Mouse (Mus musculus) ES-Bruce4 (cell line): ENCODE results near the gene Ctnna2. TPM values are rescaled to one million over a fixed set of nuclear protein-coding genes. Genes with fewer than 3 reads are reported as not detected.

Source experiments
- H3K27ac ChIP-seq: 2 replicates; pipeline ENCODE4 v1.5.1; 2012; ENCODE audit warnings: low read length, inconsistent platforms; ENCODE audit not compliant: insufficient read depth
- H3K27me3 ChIP-seq: 2 replicates; pipeline ENCODE4 v1.6.1; 2012; ENCODE audit warnings: mild to moderate bottlenecking, low read length, inconsistent platforms; ENCODE audit not compliant: control insufficient read depth, poor library complexity, insufficient read depth, severe bottlenecking
- H3K36me3 ChIP-seq: 2 replicates; pipeline ENCODE4 v1.6.1; 2012; ENCODE audit warnings: inconsistent platforms, mild to moderate bottlenecking, low read length, moderate library complexity; ENCODE audit not compliant: control insufficient read depth, poor library complexity, insufficient read depth, severe bottlenecking
- H3K4me1 ChIP-seq: one replicate; pipeline ENCODE4 v1.8.1; 2011; ENCODE audit warnings: low read length; ENCODE audit not compliant: control insufficient read depth, insufficient read depth
- H3K4me3 ChIP-seq: 2 replicates; pipeline ENCODE4 v1.5.1; 2011; ENCODE audit warnings: low read depth, mild to moderate bottlenecking, low read length
- H3K9ac ChIP-seq: 2 replicates; pipeline ENCODE4 v1.6.1; 2012; ENCODE audit warnings: low read depth, mild to moderate bottlenecking, inconsistent platforms; ENCODE audit not compliant: poor library complexity, severe bottlenecking
- H3K9me3 ChIP-seq: replicated peaks from 2 replicates; pipeline ENCODE4 v1.6.1; 2012; ENCODE audit warnings: mild to moderate bottlenecking, low read length, inconsistent platforms; ENCODE audit not compliant: control insufficient read depth, poor library complexity, insufficient read depth, severe bottlenecking
- CTCF ChIP-seq: IDR thresholded peaks from one replicate; pipeline ENCODE4 v1.8.1; 2011; ENCODE audit warnings: low read depth, low read length
- EP300 ChIP-seq: IDR thresholded peaks from 2 replicates; pipeline ENCODE4 v1.6.1; 2011; ENCODE audit warnings: low read depth, low read length; ENCODE audit not compliant: insufficient read depth
- POLR2A ChIP-seq: IDR thresholded peaks from one replicate; pipeline ENCODE4 v1.8.1; 2011; ENCODE audit warnings: low read length; ENCODE audit not compliant: insufficient read depth
- polyA plus RNA-seq: library from polyadenylated mRNA; stranded (reverse); fragments of >200 nt; gene quantifications from 2 replicates; pipeline ENCODE4 v1.2.4, GENCODE M21; 2011; ENCODE audit warnings: low read depth; ENCODE audit not compliant: missing spikeins, insufficient read depth, insufficient read length

The Ctnna2 gene
- polyA plus RNA-seq, 1 experiment, result 0.76 TPM

DNA sequence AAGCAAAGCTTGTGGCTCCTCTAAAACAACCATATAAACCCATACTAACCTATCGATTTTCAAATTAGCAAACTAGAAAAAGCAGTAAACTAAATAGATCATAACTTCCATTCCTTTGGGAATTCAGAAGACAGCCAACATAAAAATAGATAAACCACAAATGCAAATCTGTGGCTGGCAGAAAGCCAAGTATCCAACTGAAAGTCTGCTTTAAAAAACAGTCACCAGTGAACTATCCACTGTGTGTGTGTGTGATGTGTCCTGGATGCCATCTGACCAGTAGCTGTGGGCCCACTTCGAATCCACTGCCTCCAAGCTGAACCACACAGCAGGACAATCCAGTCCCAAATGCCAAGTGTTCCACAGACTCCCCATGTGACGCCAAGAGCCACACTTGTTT is 782.8 kb downstream of the Ctnna2 start:
- Histone ChIP-seq H3K4me1 (peaks cover 7% of the 10 kb centered on the region), H3K27me3 (no peaks in the 10 kb centered on the region), H3K4me3 (no peak overlapping the region), H3K9me3 (no peaks in the 10 kb centered on the region), H3K9ac (no peak overlapping the region), H3K27ac (no peak overlapping the region), H3K36me3 (no peaks in the 10 kb centered on the region)
- TF ChIP-seq POLR2A (no peak), CTCF (no peak), EP300 (no peak)

DNA sequence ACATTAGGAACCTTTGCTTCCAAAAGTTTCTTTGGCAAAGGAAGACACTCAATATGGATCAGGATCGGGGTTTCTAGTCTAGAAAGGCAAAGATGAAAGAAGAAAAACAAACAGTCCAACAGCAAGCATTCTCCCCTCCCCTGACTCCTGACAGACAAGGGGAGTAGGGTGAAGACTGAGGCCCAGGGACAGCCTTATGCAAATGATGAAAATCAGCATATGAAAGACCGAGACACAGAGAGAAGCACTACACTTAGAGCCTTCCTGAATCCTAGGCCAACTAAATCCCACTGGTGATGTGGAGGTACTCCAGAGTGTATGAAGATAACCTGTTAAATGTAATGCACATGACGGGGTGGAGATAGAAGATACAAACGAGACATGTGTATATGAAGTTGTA is 787.9 kb downstream of the Ctnna2 start:
- Histone ChIP-seq H3K9me3 (no peaks in the 10 kb centered on the region), H3K4me1 (peaks cover 5% of the 10 kb centered on the region), H3K4me3 (no peak overlapping the region), H3K27me3 (no peaks in the 10 kb centered on the region), H3K27ac (no peak overlapping the region), H3K9ac (no peak overlapping the region), H3K36me3 (no peaks in the 10 kb centered on the region)
- TF ChIP-seq CTCF (no peak), POLR2A (no peak), EP300 (peak; percentile 58; the same call in 1 of the 2 replicates)

GRCm38 (mm10) chr6:77188628-77189027 is 790.9 kb downstream of the Ctnna2 start:
- H3K9ac ChIP-seq, result no peak overlapping the region
- H3K9me3 ChIP-seq, result no peaks in the 10 kb centered on the region
- no peak overlapping the region for H3K27ac ChIP-seq
- H3K4me3 ChIP-seq, result no peak overlapping the region
- TF ChIP-seq POLR2A, result no peak
- no peak for TF ChIP-seq EP300
- peaks cover 5% of the 10 kb centered on the region for H3K4me1 ChIP-seq
- H3K36me3 ChIP-seq, result no peaks in the 10 kb centered on the region
- H3K27me3 ChIP-seq, result no peaks in the 10 kb centered on the region

DNA sequence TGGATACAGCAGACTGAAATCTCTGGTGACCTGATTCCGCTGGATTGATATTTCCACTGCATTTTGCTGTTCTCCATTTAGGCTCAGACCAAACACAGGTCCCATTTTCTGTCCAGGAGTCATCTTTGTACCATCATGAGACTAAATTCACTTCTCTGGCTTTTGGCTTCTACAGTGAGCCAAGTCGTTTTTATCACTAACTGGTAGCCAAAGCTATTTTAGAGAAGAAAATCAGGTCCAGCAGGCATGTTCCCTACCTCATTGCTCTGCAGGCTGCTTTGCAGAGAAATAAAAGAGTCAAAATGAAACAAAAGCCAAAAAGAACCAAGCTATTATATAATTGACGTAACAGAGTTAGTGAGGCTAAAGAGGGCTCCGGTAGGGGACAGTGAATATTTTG is 793.7 kb downstream of the Ctnna2 start:
- Histone ChIP-seq H3K9ac (no peak overlapping the region), H3K27ac (no peak overlapping the region), H3K4me3 (no peak overlapping the region), H3K4me1 (no peaks in the 10 kb centered on the region), H3K27me3 (no peaks in the 10 kb centered on the region), H3K36me3 (no peaks in the 10 kb centered on the region), H3K9me3 (no peaks in the 10 kb centered on the region)
- TF ChIP-seq POLR2A, result no peak
- no peak for TF ChIP-seq CTCF
- TF ChIP-seq EP300, result no peak

DNA sequence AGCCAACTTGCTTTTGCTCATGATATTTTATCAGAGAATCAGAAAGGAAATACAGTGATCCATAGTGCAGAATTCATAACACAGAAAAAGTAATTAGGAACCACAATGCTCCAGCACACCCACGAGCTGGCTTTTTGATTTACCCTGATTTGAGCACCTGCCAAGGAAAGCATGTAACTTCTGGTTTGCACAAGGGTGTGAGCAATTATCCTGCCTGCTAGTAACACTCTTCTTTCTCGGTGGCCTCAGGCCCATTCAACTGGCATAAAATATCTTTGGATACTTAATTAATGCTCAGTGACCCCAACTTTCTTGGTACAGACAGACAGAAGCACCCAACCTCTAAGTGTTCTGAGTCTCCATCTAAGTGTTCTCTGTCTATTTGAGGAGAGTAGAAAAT is 794.6 kb downstream of the Ctnna2 start:
- Histone ChIP-seq H3K9me3 (no peaks in the 10 kb centered on the region), H3K36me3 (no peaks in the 10 kb centered on the region), H3K27me3 (no peaks in the 10 kb centered on the region), H3K27ac (no peak overlapping the region), H3K4me3 (no peak overlapping the region), H3K9ac (no peak overlapping the region), H3K4me1 (no peaks in the 10 kb centered on the region)
- no peak for TF ChIP-seq EP300
- TF ChIP-seq POLR2A, result no peak
- no peak for TF ChIP-seq CTCF

DNA sequence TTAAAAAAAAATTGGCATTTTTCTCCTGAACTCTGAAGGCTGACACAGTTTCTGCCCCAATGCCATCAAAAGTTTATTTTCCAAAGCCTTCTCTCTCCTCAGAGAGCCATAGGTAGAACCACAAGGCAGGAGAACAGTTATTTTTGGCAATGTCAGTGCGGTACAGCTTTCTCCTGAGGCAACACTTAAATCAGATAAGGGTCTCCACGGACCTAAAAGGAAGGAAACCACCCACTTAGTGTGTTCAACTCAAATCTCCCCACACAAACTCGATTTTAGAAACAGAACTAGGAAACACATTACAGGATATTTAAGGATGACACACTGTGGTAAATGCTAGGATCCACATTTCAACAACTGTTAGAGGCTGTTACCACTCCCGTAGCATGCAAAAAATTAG is 803.7 kb downstream of the Ctnna2 start:
- Histone ChIP-seq H3K27me3 (no peaks in the 10 kb centered on the region), H3K4me3 (no peak overlapping the region), H3K9me3 (no peaks in the 10 kb centered on the region), H3K36me3 (no peaks in the 10 kb centered on the region), H3K9ac (no peak overlapping the region), H3K27ac (no peak overlapping the region), H3K4me1 (no peaks in the 10 kb centered on the region)
- TF ChIP-seq EP300, result no peak
- no peak for TF ChIP-seq POLR2A
- no peak for TF ChIP-seq CTCF
